Mouse (Mus musculus): ENCODE results near the gene Cfap45. TPM values are rescaled to one million over a fixed set of nuclear protein-coding genes. Genes with fewer than 3 reads are reported as not detected.
A peak's percentile ranks its signal among the peaks of the same experiment; 100 is the strongest.

Cfap45 gene
- total and polyA plus RNA-seq, 3 experiments: 0.40 TPM; not detected in 2

- Histone ChIP-seq H3K9ac (ENCODE audit: control insufficient read depth, low read depth, low read length, poor library complexity, severe bottlenecking) (no peak overlapping the region), H3K79me2 (ENCODE audit: control insufficient read depth, insufficient read depth, low read length, poor library complexity) (no peaks in the 10 kb centered on the region), H3K36me3 (ENCODE audit: control insufficient read depth in 1 of 2, insufficient read depth in 2 of 2, low read length in 2 of 2) (peaks cover 0 to 19% of the 10 kb centered on the region in 2 experiments; a peak in 2 of 4 replicates), H3K27ac (ENCODE audit: control insufficient read depth, low read depth, low read length) (no peak overlapping the region), H3K27me3 (ENCODE audit: control insufficient read depth in 1 of 2, insufficient read depth in 2 of 2, low read length in 2 of 2) (no peaks in the 10 kb centered on the region), H3K4me3 (ENCODE audit: control insufficient read depth in 1 of 2, insufficient read depth in 1 of 2, low read depth in 2 of 2, low read length in 2 of 2) (no peak overlapping the region), H3K4me1 (ENCODE audit: control insufficient read depth in 1 of 2, insufficient read depth in 2 of 2, low read length in 2 of 2) (peaks cover 5 to 25% of the 10 kb centered on the region in 2 experiments), H3K9me3 (replicated peaks; ENCODE audit: insufficient read depth, low read length) (no peaks in the 10 kb centered on the region)
- TF ChIP-seq ZKSCAN1 (IDR thresholded peaks at IDR 0.05; ENCODE audit: low read depth, low read length) (no peak), RCOR1 (IDR thresholded peaks at IDR 0.05; ENCODE audit: low read depth, low read length) (no peak), EP300 (IDR thresholded peaks at IDR 0.05; ENCODE audit: low read depth in 1 of 2, low read length in 2 of 2) (no peak), MAFK (IDR thresholded peaks at IDR 0.05; ENCODE audit: borderline replicate concordance, low read depth, low read length) (no peak), CHD1 (IDR thresholded peaks at IDR 0.05; ENCODE audit: low read depth, low read length) (no peak), HCFC1 (IDR thresholded peaks at IDR 0.05; ENCODE audit: low read depth, low read length) (no peak), MXI1 (IDR thresholded peaks at IDR 0.05; ENCODE audit: low read depth, low read length) (no peak), POLR2A (IDR thresholded peaks at IDR 0.05; ENCODE audit: control insufficient read depth in 1 of 2, insufficient read depth in 1 of 2, low read depth in 1 of 2, low read length in 2 of 2, poor library complexity in 1 of 2) (no peak), BHLHE40 (IDR thresholded peaks at IDR 0.05; ENCODE audit: borderline replicate concordance, low read depth, low read length) (no peak), ZC3H11A (IDR thresholded peaks at IDR 0.05; ENCODE audit: low read depth, low read length) (no peak), MEF2A (IDR thresholded peaks at IDR 0.05; ENCODE audit: extremely low read depth, insufficient replicate concordance, low read depth, low read length, poor library complexity, severe bottlenecking) (no peak), MYC (IDR thresholded peaks at IDR 0.05; ENCODE audit: low read depth, low read length) (no peak)
- DNase-seq (ENCODE audit: low read depth, low spot score): no peak
These were observed 6.8 kb downstream of the Cfap45 start for GRCm38 (mm10) chr1:172527431-172527830.

- no peak overlapping the region for H3K4me3 ChIP-seq (ENCODE audit: control insufficient read depth in 1 of 2, insufficient read depth in 1 of 2, low read depth in 2 of 2, low read length in 2 of 2)
- H3K9ac ChIP-seq (ENCODE audit: control insufficient read depth, low read depth, low read length, poor library complexity, severe bottlenecking): no peak overlapping the region
- DNase-seq (ENCODE audit: low read depth, low spot score): peak; percentile 80
- peaks cover under 1 to 3% of the 10 kb centered on the region in 2 experiments; a peak in 3 of 4 replicates for H3K27me3 ChIP-seq (ENCODE audit: control insufficient read depth in 1 of 2, insufficient read depth in 2 of 2, low read length in 2 of 2)
- H3K27ac ChIP-seq (ENCODE audit: control insufficient read depth, low read depth, low read length): no peak overlapping the region
- peaks cover 5 to 25% of the 10 kb centered on the region in 2 experiments for H3K4me1 ChIP-seq (ENCODE audit: control insufficient read depth in 1 of 2, insufficient read depth in 2 of 2, low read length in 2 of 2)
- no peaks in the 10 kb centered on the region for H3K79me2 ChIP-seq (ENCODE audit: control insufficient read depth, insufficient read depth, low read length, poor library complexity)
- no peaks in the 10 kb centered on the region for H3K9me3 ChIP-seq (replicated peaks; ENCODE audit: insufficient read depth, low read length)
- peaks cover 0 to 19% of the 10 kb centered on the region in 2 experiments; a peak in 2 of 4 replicates for H3K36me3 ChIP-seq (ENCODE audit: control insufficient read depth in 1 of 2, insufficient read depth in 2 of 2, low read length in 2 of 2)
- TF ChIP-seq POLR2A (IDR thresholded peaks at IDR 0.05; ENCODE audit: control insufficient read depth in 1 of 2, insufficient read depth in 1 of 2, low read depth in 1 of 2, low read length in 2 of 2, poor library complexity in 1 of 2) (no peak), MYC (IDR thresholded peaks at IDR 0.05; ENCODE audit: low read depth, low read length) (no peak), MXI1 (IDR thresholded peaks at IDR 0.05; ENCODE audit: low read depth, low read length) (no peak), ETS1 (IDR thresholded peaks at IDR 0.05; ENCODE audit: low read depth, low read length) (no peak), CHD1 (IDR thresholded peaks at IDR 0.05; ENCODE audit: low read depth, low read length) (no peak), HCFC1 (IDR thresholded peaks at IDR 0.05; ENCODE audit: low read depth, low read length) (no peak), TAL1 (IDR thresholded peaks at IDR 0.05; ENCODE audit: low read length) (no peak), UBTF (IDR thresholded peaks at IDR 0.05; ENCODE audit: borderline replicate concordance, insufficient read depth, low read depth, low read length) (no peak), JUND (IDR thresholded peaks at IDR 0.05; ENCODE audit: low read depth, low read length) (no peak), CHD2 (IDR thresholded peaks at IDR 0.05; ENCODE audit: low read length) (no peak), GATA1 (IDR thresholded peaks at IDR 0.05; ENCODE audit: low read depth, low read length) (no peak), ZMIZ1 (IDR thresholded peaks at IDR 0.05; ENCODE audit: low read depth, low read length) (no peak), NRF1 (IDR thresholded peaks at IDR 0.05; ENCODE audit: insufficient read depth, low read depth, low read length, poor library complexity, severe bottlenecking) (no peak), GABPA (IDR thresholded peaks at IDR 0.05; ENCODE audit: low read depth, low read length) (no peak), RCOR1 (IDR thresholded peaks at IDR 0.05; ENCODE audit: low read depth, low read length) (no peak), RAD21 (IDR thresholded peaks at IDR 0.05; ENCODE audit: low read depth, low read length) (peak; percentile 78), CTCF (IDR thresholded peaks at IDR 0.05 in 2 of 3, conservative IDR thresholded peaks at IDR 0.05 in 1 of 3; ENCODE audit: control insufficient read depth in 1 of 3, insufficient read depth in 1 of 3, low read depth in 2 of 3, low read length in 3 of 3, poor library complexity in 1 of 3, severe bottlenecking in 1 of 3) (peak; percentile 81 to 98 (median 96)), TBP (IDR thresholded peaks at IDR 0.05; ENCODE audit: low read depth, low read length) (no peak), USF1 (IDR thresholded peaks at IDR 0.05; ENCODE audit: low read depth, low read length) (no peak), USF2 (IDR thresholded peaks at IDR 0.05; ENCODE audit: borderline replicate concordance in 1 of 2, insufficient read depth in 1 of 2, low read depth in 1 of 2, low read length in 2 of 2) (no peak), BHLHE40 (IDR thresholded peaks at IDR 0.05; ENCODE audit: borderline replicate concordance, low read depth, low read length) (no peak), ELF1 (IDR thresholded peaks at IDR 0.05; ENCODE audit: low read depth, low read length) (0 out of 2 replicates have a peak, but pooled peaks have one; percentile 33), SMC3 (IDR thresholded peaks at IDR 0.05; ENCODE audit: low read depth, low read length) (peak; percentile 84), SIN3A (IDR thresholded peaks at IDR 0.05; ENCODE audit: low read length) (no peak), KAT2A (conservative IDR thresholded peaks at IDR 0.05; ENCODE audit: low read depth, low read length) (no peak)
These were observed 8.1 kb downstream of the Cfap45 start for GRCm38 (mm10) chr1:172528701-172529100.
